Mouse (Mus musculus) ES-Bruce4 (cell line): ENCODE measurements at regions not wholly inside any gene's neighbourhood (a gene's known extent, or its start where the extent isn't known, plus 50 kb on each side); places are given as distances from the start of the nearest gene placed in this dataset.

ENCODE experiments used
- CTCF ChIP-seq: IDR thresholded peaks from one replicate; pipeline ENCODE4 v1.8.1; 2011; ENCODE audit warnings: low read depth, low read length
- EP300 ChIP-seq: IDR thresholded peaks from 2 replicates; pipeline ENCODE4 v1.6.1; 2011; ENCODE audit warnings: low read depth, low read length; ENCODE audit not compliant: insufficient read depth
- POLR2A ChIP-seq: IDR thresholded peaks from one replicate; pipeline ENCODE4 v1.8.1; 2011; ENCODE audit warnings: low read length; ENCODE audit not compliant: insufficient read depth

DNA sequence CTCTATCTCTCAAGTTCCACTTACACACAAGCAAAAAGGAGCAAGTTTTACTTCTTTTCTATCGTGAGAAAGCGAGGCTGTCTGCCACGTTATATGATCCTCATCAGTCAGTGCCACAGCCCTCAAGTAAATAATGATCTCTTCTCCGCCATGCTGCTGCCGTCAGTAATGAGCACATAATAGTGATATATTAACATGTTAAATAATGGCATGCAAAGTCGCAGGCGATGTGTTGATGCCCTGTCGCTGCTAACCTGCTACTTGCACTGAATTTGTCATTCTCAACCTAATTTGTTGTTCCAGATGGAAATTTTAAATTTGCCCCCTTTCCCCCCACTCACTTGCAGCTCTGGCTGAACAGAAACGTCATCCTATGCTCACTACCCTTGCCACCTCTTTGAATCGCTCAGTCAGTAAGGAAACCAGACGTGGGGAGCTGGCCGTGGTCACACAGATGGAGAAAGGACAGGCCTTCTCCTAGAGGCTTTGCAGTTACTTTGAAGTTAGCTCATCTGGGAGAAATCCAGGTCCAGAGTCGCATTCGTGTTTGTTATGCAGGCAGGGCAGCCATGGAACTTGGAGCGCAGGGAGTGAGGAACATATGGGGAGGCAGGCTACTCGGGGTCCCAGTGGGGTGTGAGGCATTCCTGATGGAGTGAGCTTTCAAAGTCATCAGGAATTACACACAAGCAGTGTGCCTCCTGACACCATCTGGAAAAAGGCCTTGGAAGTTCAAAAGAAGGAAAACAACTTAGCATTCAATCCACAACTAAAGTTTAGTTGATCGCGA, 368.1 kb upstream of the BC052040 start:
- TF ChIP-seq EP300 (no peak), POLR2A (no peak), CTCF (no peak)
